Mouse (Mus musculus): ENCODE data around the gene Bcl2l11. TPM values are rescaled to one million over a fixed set of nuclear protein-coding genes. Genes with fewer than 3 reads are reported as not detected.

Bcl2l11 gene
- polyA plus RNA-seq, 1 experiment from 2014 or later = 7.4 TPM

DNA sequence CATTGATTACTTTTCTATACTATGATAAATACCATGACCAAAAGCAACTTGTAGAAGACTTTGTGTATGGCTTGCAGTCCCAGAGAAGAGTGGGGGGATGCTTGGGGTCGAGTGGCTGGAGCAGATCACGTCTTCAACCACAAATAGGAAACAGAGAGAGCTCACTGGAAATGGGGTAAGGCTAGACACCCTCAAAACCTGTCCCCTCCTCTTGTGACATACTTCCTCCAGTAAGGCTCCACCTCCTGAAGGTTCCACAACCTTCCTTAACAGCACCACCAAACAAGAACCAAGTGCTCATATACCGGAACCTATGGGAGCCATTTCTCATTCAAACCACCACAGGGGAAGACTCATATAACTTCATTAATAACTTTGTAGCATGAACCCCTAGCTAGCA, 44.8 kb downstream of the Bcl2l11 start:
- Histone ChIP-seq H3K4me1 (ENCODE audit: control insufficient read depth, insufficient read depth, low read length) (no peaks in the 10 kb centered on the region), H3K27ac (ENCODE audit: low read length) (no peak overlapping the region), H3K36me3 (ENCODE audit: control insufficient read depth, insufficient read depth, low read length) (no peaks in the 10 kb centered on the region), H3K4me2 (ENCODE audit: low read length) (no peak overlapping the region), H3K4me3 (ENCODE audit: low read depth, low read length) (no peak overlapping the region), H3K9me3 (replicated peaks; ENCODE audit: control insufficient read depth, low read length, poor library complexity, severe bottlenecking) (no peaks in the 10 kb centered on the region), H3K27me3 (ENCODE audit: control insufficient read depth, insufficient read depth, low read depth, low read length) (no peaks in the 10 kb centered on the region), H3K9ac (ENCODE audit: low read depth, low read length) (no peak overlapping the region)
- 90% methylated on average over 3 of the region's 3 CpGs for WGBS
- ATAC-seq = no peak

DNA sequence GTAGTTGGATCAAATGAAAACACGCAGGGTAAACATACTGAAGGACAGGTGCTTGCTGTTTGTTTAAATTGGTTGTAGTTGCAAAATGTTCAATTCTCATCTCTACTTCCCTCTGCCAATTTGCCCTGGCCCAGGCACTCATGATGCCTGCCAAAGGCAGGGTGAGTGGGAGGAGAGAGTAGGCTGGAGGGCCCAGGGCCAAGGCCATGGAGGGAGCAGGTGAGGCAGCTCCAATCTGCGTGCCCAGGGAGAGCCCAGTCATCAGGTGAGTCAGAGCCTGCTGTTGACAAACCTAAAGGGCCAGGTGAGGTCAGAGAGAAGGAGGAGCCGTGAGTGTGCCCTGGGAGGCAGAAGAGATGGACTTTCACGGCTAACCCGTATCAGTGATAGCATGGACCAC, 46.4 kb downstream of the Bcl2l11 start:
- ATAC-seq = no peak

DNA sequence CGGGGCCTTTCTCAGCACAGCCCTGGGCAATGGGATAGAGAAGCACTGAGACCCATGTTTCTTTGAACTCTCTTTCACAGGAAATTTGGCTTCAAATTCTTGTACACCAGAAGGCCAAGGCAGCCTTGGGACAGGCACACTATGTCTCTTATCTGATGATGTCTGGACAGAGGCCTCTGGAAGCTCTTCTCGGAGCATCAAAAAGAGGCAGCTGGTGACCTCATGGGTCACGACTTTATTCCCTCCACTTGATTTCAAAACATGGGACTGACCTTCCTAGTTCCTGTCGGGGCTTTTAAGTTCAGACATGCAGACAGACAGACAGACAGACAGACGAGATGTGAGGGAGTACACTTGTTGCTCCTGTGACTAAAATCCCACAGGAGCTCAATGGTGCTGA, 48.3 kb downstream of the Bcl2l11 start:
- H3K4me3 ChIP-seq (ENCODE audit: low read depth, low read length) = no peak overlapping the region
- no peaks in the 10 kb centered on the region for H3K9me3 ChIP-seq (replicated peaks; ENCODE audit: control insufficient read depth, low read length, poor library complexity, severe bottlenecking)
- peaks cover 10% of the 10 kb centered on the region for H3K4me1 ChIP-seq (ENCODE audit: control insufficient read depth, insufficient read depth, low read length)
- WGBS = 71% methylated on average over 5 of the region's 5 CpGs
- H3K9ac ChIP-seq (ENCODE audit: low read depth, low read length) = no peak overlapping the region
- H3K27me3 ChIP-seq (ENCODE audit: control insufficient read depth, insufficient read depth, low read depth, low read length) = no peaks in the 10 kb centered on the region
- H3K36me3 ChIP-seq (ENCODE audit: control insufficient read depth, insufficient read depth, low read length) = no peaks in the 10 kb centered on the region
- no peak overlapping the region for H3K27ac ChIP-seq (ENCODE audit: low read length)
- no peak for ATAC-seq
- H3K4me2 ChIP-seq (ENCODE audit: low read length) = no peak overlapping the region

More for the DNA sequence above, 46.4 kb downstream of the Bcl2l11 start:
- Histone ChIP-seq H3K27me3 (ENCODE audit: control insufficient read depth, insufficient read depth, low read depth, low read length) (no peaks in the 10 kb centered on the region), H3K27ac (ENCODE audit: low read length) (no peak overlapping the region), H3K4me1 (ENCODE audit: control insufficient read depth, insufficient read depth, low read length) (peaks cover 9% of the 10 kb centered on the region), H3K4me3 (ENCODE audit: low read depth, low read length) (no peak overlapping the region), H3K36me3 (ENCODE audit: control insufficient read depth, insufficient read depth, low read length) (no peaks in the 10 kb centered on the region), H3K4me2 (ENCODE audit: low read length) (no peak overlapping the region), H3K9me3 (replicated peaks; ENCODE audit: control insufficient read depth, low read length, poor library complexity, severe bottlenecking) (no peaks in the 10 kb centered on the region), H3K9ac (ENCODE audit: low read depth, low read length) (no peak overlapping the region)
- WGBS = 93% methylated on average over 5 of the region's 5 CpGs

GRCm38 (mm10) chr2:128174604-128175342, 48.9 kb downstream of the Bcl2l11 start:
- Histone ChIP-seq H3K27me3 (ENCODE audit: control insufficient read depth, insufficient read depth, low read depth, low read length) (no peaks in the 10 kb centered on the region), H3K4me2 (ENCODE audit: low read length) (no peak overlapping the region), H3K9ac (ENCODE audit: low read depth, low read length) (no peak overlapping the region), H3K36me3 (ENCODE audit: control insufficient read depth, insufficient read depth, low read length) (no peaks in the 10 kb centered on the region), H3K27ac (ENCODE audit: low read length) (no peak overlapping the region), H3K4me3 (ENCODE audit: low read depth, low read length) (no peak overlapping the region), H3K4me1 (ENCODE audit: control insufficient read depth, insufficient read depth, low read length) (peaks cover 10% of the 10 kb centered on the region), H3K9me3 (replicated peaks; ENCODE audit: control insufficient read depth, low read length, poor library complexity, severe bottlenecking) (no peaks in the 10 kb centered on the region)
- ATAC-seq = no peak
- WGBS = 75% methylated on average over 9 of the region's 9 CpGs

- Histone ChIP-seq H3K27me3 (ENCODE audit: control insufficient read depth, insufficient read depth, low read depth, low read length) (no peaks in the 10 kb centered on the region), H3K4me2 (ENCODE audit: low read length) (no peak overlapping the region), H3K4me1 (ENCODE audit: control insufficient read depth, insufficient read depth, low read length) (peaks cover 10% of the 10 kb centered on the region), H3K27ac (ENCODE audit: low read length) (no peak overlapping the region), H3K9me3 (replicated peaks; ENCODE audit: control insufficient read depth, low read length, poor library complexity, severe bottlenecking) (no peaks in the 10 kb centered on the region), H3K4me3 (ENCODE audit: low read depth, low read length) (no peak overlapping the region), H3K9ac (ENCODE audit: low read depth, low read length) (no peak overlapping the region), H3K36me3 (ENCODE audit: control insufficient read depth, insufficient read depth, low read length) (no peaks in the 10 kb centered on the region)
- ATAC-seq = no peak
- WGBS = 94% methylated on average over 6 of the region's 6 CpGs
Measured at GRCm38 (mm10) chr2:128175625-128176024, 49.8 kb downstream of the Bcl2l11 start.

- Histone ChIP-seq H3K4me1 (ENCODE audit: control insufficient read depth, insufficient read depth, low read length) (peaks cover 10% of the 10 kb centered on the region), H3K4me2 (ENCODE audit: low read length) (no peak overlapping the region), H3K27me3 (ENCODE audit: control insufficient read depth, insufficient read depth, low read depth, low read length) (no peaks in the 10 kb centered on the region), H3K4me3 (ENCODE audit: low read depth, low read length) (no peak overlapping the region), H3K9me3 (replicated peaks; ENCODE audit: control insufficient read depth, low read length, poor library complexity, severe bottlenecking) (no peaks in the 10 kb centered on the region), H3K36me3 (ENCODE audit: control insufficient read depth, insufficient read depth, low read length) (no peaks in the 10 kb centered on the region), H3K27ac (ENCODE audit: low read length) (no peak overlapping the region), H3K9ac (ENCODE audit: low read depth, low read length) (no peak overlapping the region)
- no peak for ATAC-seq
- WGBS = 39% methylated on average over 12 of the region's 12 CpGs
Measured at GRCm38 (mm10) chr2:128176391-128177044, 50.7 kb downstream of the Bcl2l11 start.

- H3K36me3 ChIP-seq (ENCODE audit: control insufficient read depth, insufficient read depth, low read length) = no peaks in the 10 kb centered on the region
- H3K4me3 ChIP-seq (ENCODE audit: low read depth, low read length) = no peak overlapping the region
- H3K4me2 ChIP-seq (ENCODE audit: low read length) = no peak overlapping the region
- peaks cover 10% of the 10 kb centered on the region for H3K4me1 ChIP-seq (ENCODE audit: control insufficient read depth, insufficient read depth, low read length)
- no peaks in the 10 kb centered on the region for H3K27me3 ChIP-seq (ENCODE audit: control insufficient read depth, insufficient read depth, low read depth, low read length)
- H3K9me3 ChIP-seq (replicated peaks; ENCODE audit: control insufficient read depth, low read length, poor library complexity, severe bottlenecking) = no peaks in the 10 kb centered on the region
- H3K9ac ChIP-seq (ENCODE audit: low read depth, low read length) = no peak overlapping the region
- ATAC-seq = no peak
- H3K27ac ChIP-seq (ENCODE audit: low read length) = no peak overlapping the region
- 53% methylated on average over 5 of the region's 5 CpGs for WGBS
Measured at GRCm38 (mm10) chr2:128177241-128177661, 51.4 kb downstream of the Bcl2l11 start.

- Histone ChIP-seq H3K9ac (ENCODE audit: low read depth, low read length) (no peak overlapping the region), H3K4me1 (ENCODE audit: control insufficient read depth, insufficient read depth, low read length) (peaks cover 10% of the 10 kb centered on the region), H3K27ac (ENCODE audit: low read length) (no peak overlapping the region), H3K4me3 (ENCODE audit: low read depth, low read length) (no peak overlapping the region), H3K36me3 (ENCODE audit: control insufficient read depth, insufficient read depth, low read length) (no peaks in the 10 kb centered on the region), H3K4me2 (ENCODE audit: low read length) (no peak overlapping the region), H3K9me3 (replicated peaks; ENCODE audit: control insufficient read depth, low read length, poor library complexity, severe bottlenecking) (no peaks in the 10 kb centered on the region), H3K27me3 (ENCODE audit: control insufficient read depth, insufficient read depth, low read depth, low read length) (no peaks in the 10 kb centered on the region)
- WGBS = 71% methylated on average over 18 of the region's 18 CpGs
- ATAC-seq = no peak
Measured at GRCm38 (mm10) chr2:128179126-128179807, 53.4 kb downstream of the Bcl2l11 start.
